Mouse (Mus musculus): Measurements from ENCODE around the gene Smcr8. TPM values are rescaled to one million over a fixed set of nuclear protein-coding genes. Genes with fewer than 3 reads are reported as not detected.

The Smcr8 gene
- total and polyA plus RNA-seq, 3 experiments = 6.0 to 15.3 (median 13.9) TPM

GRCm38 (mm10) chr11:60784179-60784922 lies 7.0 kb downstream of the Smcr8 start:
- no peak overlapping the region for H3K4me3 ChIP-seq
- peaks cover 31% of the 10 kb centered on the region for H3K36me3 ChIP-seq (ENCODE audit: control insufficient read depth, insufficient read depth, low read length)
- H3K9ac ChIP-seq (ENCODE audit: low read depth, low read length) = no peak overlapping the region
- intact Hi-C loops (cut with DNase I) = no loop called here
- H3K79me2 ChIP-seq (replicated peaks; ENCODE audit: control insufficient read depth, insufficient read depth, low read length) = peaks cover 2% of the 10 kb centered on the region
- peaks cover 21% of the 10 kb centered on the region for H3K4me1 ChIP-seq (ENCODE audit: control insufficient read depth, insufficient read depth, low read length)
- DNase-seq = no peak
- 84% methylated on average over 8 of the region's 8 CpGs for WGBS
- TF ChIP-seq EP300 (IDR thresholded peaks at IDR 0.05; ENCODE audit: insufficient read depth, low read depth, low read length) (no peak), CTCF (IDR thresholded peaks at IDR 0.05) (no peak), POLR2A (IDR thresholded peaks at IDR 0.05; ENCODE audit: insufficient read depth, low read depth, low read length) (no peak)
- H3K27ac ChIP-seq = no peak overlapping the region
- no peaks in the 10 kb centered on the region for H3K27me3 ChIP-seq (ENCODE audit: control insufficient read depth, insufficient read depth, low read length)

GRCm38 (mm10) chr11:60787595-60787994 lies 10.3 kb downstream of the Smcr8 start:
- intact Hi-C loops (cut with DNase I) = no loop called here
- DNase-seq = peak; percentile 49 to 63
- Histone ChIP-seq H3K27ac (no peak overlapping the region), H3K9ac (ENCODE audit: low read depth, low read length) (no peak overlapping the region), H3K4me1 (ENCODE audit: control insufficient read depth, insufficient read depth, low read length) (peaks cover 7% of the 10 kb centered on the region), H3K27me3 (ENCODE audit: control insufficient read depth, insufficient read depth, low read length) (no peaks in the 10 kb centered on the region), H3K36me3 (ENCODE audit: control insufficient read depth, insufficient read depth, low read length) (peaks cover 18% of the 10 kb centered on the region), H3K4me3 (no peak overlapping the region), H3K79me2 (replicated peaks; ENCODE audit: control insufficient read depth, insufficient read depth, low read length) (no peaks in the 10 kb centered on the region)
- 30% methylated on average over 1 of the region's 1 CpGs for WGBS
- no peak for TF ChIP-seq EP300 (IDR thresholded peaks at IDR 0.05; ENCODE audit: insufficient read depth, low read depth, low read length)
- TF ChIP-seq CTCF (IDR thresholded peaks at IDR 0.05) = no peak
- no peak for TF ChIP-seq POLR2A (IDR thresholded peaks at IDR 0.05; ENCODE audit: insufficient read depth, low read depth, low read length)

DNA sequence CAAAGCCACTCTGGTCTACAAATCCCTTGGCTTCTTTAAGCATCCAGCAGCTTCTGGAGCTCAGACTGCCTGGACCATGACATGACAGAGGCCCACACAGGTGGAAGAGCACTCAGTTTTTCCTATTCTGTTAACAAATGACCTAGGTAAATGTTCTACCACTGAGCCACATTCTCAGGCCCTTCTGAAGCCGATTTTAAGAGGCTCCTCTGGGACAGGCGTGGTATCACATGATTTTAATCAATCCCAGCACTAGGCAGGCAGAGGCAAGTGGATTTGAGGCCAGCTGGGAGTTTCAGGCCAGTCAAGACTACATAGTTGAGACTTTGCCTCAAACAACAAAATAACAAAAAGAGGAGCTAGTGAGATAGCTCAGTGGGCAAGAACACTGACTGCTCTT lies 13.1 kb downstream of the Smcr8 start:
- no peaks in the 10 kb centered on the region for H3K27me3 ChIP-seq (ENCODE audit: control insufficient read depth, insufficient read depth, low read length)
- no peaks in the 10 kb centered on the region for H3K79me2 ChIP-seq (replicated peaks; ENCODE audit: control insufficient read depth, insufficient read depth, low read length)
- no peak overlapping the region for H3K27ac ChIP-seq
- WGBS = 73% methylated on average over 2 of the region's 2 CpGs
- H3K9ac ChIP-seq (ENCODE audit: low read depth, low read length) = no peak overlapping the region
- peaks cover 7% of the 10 kb centered on the region for H3K4me1 ChIP-seq (ENCODE audit: control insufficient read depth, insufficient read depth, low read length)
- TF ChIP-seq EP300 (IDR thresholded peaks at IDR 0.05; ENCODE audit: insufficient read depth, low read depth, low read length) = no peak
- TF ChIP-seq CTCF (IDR thresholded peaks at IDR 0.05) = no peak
- TF ChIP-seq POLR2A (IDR thresholded peaks at IDR 0.05; ENCODE audit: insufficient read depth, low read depth, low read length) = no peak
- peaks cover 16% of the 10 kb centered on the region for H3K36me3 ChIP-seq (ENCODE audit: control insufficient read depth, insufficient read depth, low read length)
- no peak overlapping the region for H3K4me3 ChIP-seq
- intact Hi-C loops (cut with DNase I) = no loop called here
- no peak for DNase-seq

GRCm38 (mm10) chr11:60796342-60796741 lies 19.0 kb downstream of the Smcr8 start:
- DNase-seq = no peak
- TF ChIP-seq POLR2A (IDR thresholded peaks at IDR 0.05; ENCODE audit: insufficient read depth, low read depth, low read length) = no peak
- no peak for TF ChIP-seq CTCF (IDR thresholded peaks at IDR 0.05)
- no peak for TF ChIP-seq EP300 (IDR thresholded peaks at IDR 0.05; ENCODE audit: insufficient read depth, low read depth, low read length)
- intact Hi-C loops (cut with DNase I) = no loop called here
- Histone ChIP-seq H3K36me3 (ENCODE audit: control insufficient read depth, insufficient read depth, low read length) (no peaks in the 10 kb centered on the region), H3K27ac (no peak overlapping the region), H3K27me3 (ENCODE audit: control insufficient read depth, insufficient read depth, low read length) (no peaks in the 10 kb centered on the region), H3K79me2 (replicated peaks; ENCODE audit: control insufficient read depth, insufficient read depth, low read length) (no peaks in the 10 kb centered on the region), H3K9ac (ENCODE audit: low read depth, low read length) (no peak overlapping the region), H3K4me3 (no peak overlapping the region), H3K4me1 (ENCODE audit: control insufficient read depth, insufficient read depth, low read length) (no peaks in the 10 kb centered on the region)
- 76% methylated on average over 11 of the region's 11 CpGs for WGBS

- DNase-seq = no peak
- no peak overlapping the region for H3K4me3 ChIP-seq
- no peaks in the 10 kb centered on the region for H3K79me2 ChIP-seq (replicated peaks; ENCODE audit: control insufficient read depth, insufficient read depth, low read length)
- H3K4me1 ChIP-seq (ENCODE audit: control insufficient read depth, insufficient read depth, low read length) = no peaks in the 10 kb centered on the region
- 85% methylated on average over 4 of the region's 4 CpGs for WGBS
- no peaks in the 10 kb centered on the region for H3K36me3 ChIP-seq (ENCODE audit: control insufficient read depth, insufficient read depth, low read length)
- no peak overlapping the region for H3K9ac ChIP-seq (ENCODE audit: low read depth, low read length)
- no peak for TF ChIP-seq POLR2A (IDR thresholded peaks at IDR 0.05; ENCODE audit: insufficient read depth, low read depth, low read length)
- no peak for TF ChIP-seq EP300 (IDR thresholded peaks at IDR 0.05; ENCODE audit: insufficient read depth, low read depth, low read length)
- TF ChIP-seq CTCF (IDR thresholded peaks at IDR 0.05) = peak; percentile 18; the same call in 1 of the 2 replicates
- intact Hi-C loops (cut with DNase I) = no loop called here
- no peaks in the 10 kb centered on the region for H3K27me3 ChIP-seq (ENCODE audit: control insufficient read depth, insufficient read depth, low read length)
- H3K27ac ChIP-seq = no peak overlapping the region
These were observed 22.7 kb downstream of the Smcr8 start for GRCm38 (mm10) chr11:60799977-60800376.

GRCm38 (mm10) chr11:60800892-60801291 lies 23.6 kb downstream of the Smcr8 start:
- Histone ChIP-seq H3K27ac (no peak overlapping the region), H3K79me2 (replicated peaks; ENCODE audit: control insufficient read depth, insufficient read depth, low read length) (no peaks in the 10 kb centered on the region), H3K27me3 (ENCODE audit: control insufficient read depth, insufficient read depth, low read length) (no peaks in the 10 kb centered on the region), H3K9ac (ENCODE audit: low read depth, low read length) (no peak overlapping the region), H3K4me1 (ENCODE audit: control insufficient read depth, insufficient read depth, low read length) (no peaks in the 10 kb centered on the region), H3K4me3 (no peak overlapping the region), H3K36me3 (ENCODE audit: control insufficient read depth, insufficient read depth, low read length) (no peaks in the 10 kb centered on the region)
- TF ChIP-seq CTCF (IDR thresholded peaks at IDR 0.05) = no peak
- TF ChIP-seq POLR2A (IDR thresholded peaks at IDR 0.05; ENCODE audit: insufficient read depth, low read depth, low read length) = no peak
- TF ChIP-seq EP300 (IDR thresholded peaks at IDR 0.05; ENCODE audit: insufficient read depth, low read depth, low read length) = no peak
- intact Hi-C loops (cut with DNase I) = no loop called here
- no peak for DNase-seq
- WGBS = 91% methylated on average over 1 of the region's 1 CpGs
